Mouse (Mus musculus) gastrocnemius, adult 2 months (tissue): ENCODE results near the gene Nop53. TPM values are rescaled to one million over a fixed set of nuclear protein-coding genes. Genes with fewer than 3 reads are reported as not detected.

Source experiments
- DNase-seq: peaks from one replicate; pipeline ENCODE4 v3.0.0; 2022
- H3K27ac ChIP-seq: fragments of 200-600 bp; 2 replicates; pipeline ENCODE4 v1.8.1; 2022; ENCODE audit warnings: mild to moderate bottlenecking
- H3K4me3 ChIP-seq: fragments of 200-600 bp; 2 replicates; pipeline ENCODE4 v1.8.1; 2022; ENCODE audit warnings: mild to moderate bottlenecking, moderate library complexity
- CTCF ChIP-seq: fragments of 200-600 bp; IDR thresholded peaks from 2 replicates; pipeline ENCODE4 v1.8.1; 2022; ENCODE audit warnings: antibody characterized with exemption, mild to moderate bottlenecking, moderate library complexity
- intact Hi-C: fragments of 180-260 bp; cut with DNase I; formaldehyde crosslinking; loops from one replicate; pipeline ENCODE4 v1.15.1; 2025
- long read RNA-seq, 2 experiments: library from polyadenylated mRNA; stranded (forward); transcript quantifications; one replicate each; pipeline ENCODE4 v2.0.0; 2021
- total RNA-seq, 2 experiments: library from RNA; stranded (reverse); gene quantifications; 2 replicates each; pipeline ENCODE4 v1.2.3; 2021

Gene Nop53
- total RNA-seq: 10 to 100 TPM; 85.7 to 97.4 TPM
- long read RNA-seq, experiment 1, transcript Nop53-201 (13 exons, 3,176 nt): major isoform, 67 of 76 reads
- long read RNA-seq, experiment 1, partial matches to known transcripts: 4 of 76 reads
- long read RNA-seq, experiment 1, other reads (novel, unspliced or antisense): 5 of 76 reads
- long read RNA-seq, experiment 2, transcript Nop53-201 (13 exons, 3,176 nt): major isoform, 76 of 79 reads
- long read RNA-seq, experiment 2, partial matches to known transcripts: 2 of 79 reads
- long read RNA-seq, experiment 2, other reads (novel, unspliced or antisense): 1 of 79 reads

- H3K4me3 ChIP-seq: peak within 1 kb of the TSS; percentile 90
- intact Hi-C loops: no loop called here
- DNase-seq: peak; percentile 95
- TF ChIP-seq CTCF: no peak
- H3K27ac ChIP-seq: peak within 1 kb of the TSS; percentile 100
Measured at GRCm38 (mm10) chr7:15945721-15946536, at the start of gene Nop53. Gene Nop53, minus strand, starts transcription at chr7:15946074.

GRCm38 (mm10) chr7:15993789-15994188 lies 47.9 kb upstream of the Nop53 start:
- TF ChIP-seq CTCF: no peak
- intact Hi-C loops: no loop called here
- DNase-seq: no peak

GRCm38 (mm10) chr7:15993152-15993551 lies 47.3 kb upstream of the Nop53 start:
- intact Hi-C loops: no loop called here
- TF ChIP-seq CTCF: no peak
- DNase-seq: no peak
- Histone ChIP-seq H3K4me3 (no peak overlapping the region), H3K27ac (no peak overlapping the region)

More at GRCm38 (mm10) chr7:15993789-15994188, 47.9 kb upstream of the Nop53 start:
- Histone ChIP-seq H3K4me3 (no peak overlapping the region), H3K27ac (no peak overlapping the region)

GRCm38 (mm10) chr7:15991764-15992163 lies 45.9 kb upstream of the Nop53 start:
- intact Hi-C loops: no loop called here

GRCm38 (mm10) chr7:15987661-15988356 lies 41.9 kb upstream of the Nop53 start:
- intact Hi-C loops: no loop called here
- DNase-seq: no peak
- TF ChIP-seq CTCF: no peak; the same call in 1 of the 2 replicates

More at GRCm38 (mm10) chr7:15991764-15992163, 45.9 kb upstream of the Nop53 start:
- DNase-seq: no peak
- Histone ChIP-seq H3K4me3 (no peak overlapping the region), H3K27ac (no peak overlapping the region)
- no peak for TF ChIP-seq CTCF

GRCm38 (mm10) chr7:15982729-15983407 lies 37.0 kb upstream of the Nop53 start:
- Histone ChIP-seq H3K4me3 (no peak overlapping the region), H3K27ac (peak overlapping the region; percentile 24; the same call in 1 of the 2 replicates)
- no peak for DNase-seq
- intact Hi-C loops: loop anchor here (1.0 to 5.0 kb wide), 2 partner anchors 34 to 69 kb away; no protein-coding TSS in a partner anchor
- peak; percentile 88 for TF ChIP-seq CTCF

More at GRCm38 (mm10) chr7:15987661-15988356, 41.9 kb upstream of the Nop53 start:
- H3K27ac ChIP-seq: no peak overlapping the region
- no peak overlapping the region for H3K4me3 ChIP-seq

GRCm38 (mm10) chr7:15981538-15981937 lies 35.7 kb upstream of the Nop53 start:
- DNase-seq: no peak
- no peak overlapping the region for H3K4me3 ChIP-seq
- intact Hi-C loops: loop anchor here (5.0 kb wide), 1 partner anchor 36 kb away; no protein-coding TSS in a partner anchor
- no peak for TF ChIP-seq CTCF
- peak overlapping the region; percentile 35; the same call in 1 of the 2 replicates for H3K27ac ChIP-seq

GRCm38 (mm10) chr7:15980246-15980645 lies 34.4 kb upstream of the Nop53 start:
- DNase-seq: no peak
- peak overlapping the region; percentile 40; the same call in 1 of the 2 replicates for H3K27ac ChIP-seq
- TF ChIP-seq CTCF: no peak

GRCm38 (mm10) chr7:15975904-15976303 lies 30.0 kb upstream of the Nop53 start:
- Histone ChIP-seq H3K27ac (no peak overlapping the region), H3K4me3 (no peak overlapping the region)
- TF ChIP-seq CTCF: peak; percentile 99
- DNase-seq: peak; percentile 79
- intact Hi-C loops: loop anchor here (2.0 kb wide), 1 partner anchor 177 kb away; no protein-coding TSS in a partner anchor

More at GRCm38 (mm10) chr7:15980246-15980645, 34.4 kb upstream of the Nop53 start:
- H3K4me3 ChIP-seq: no peak overlapping the region
- intact Hi-C loops: loop anchor here (5.0 kb wide), 1 partner anchor 37 kb away; no protein-coding TSS in a partner anchor

GRCm38 (mm10) chr7:15975451-15975850 lies 29.6 kb upstream of the Nop53 start:
- intact Hi-C loops: no loop called here
- peak; percentile 51 for DNase-seq
- TF ChIP-seq CTCF: no peak
- Histone ChIP-seq H3K4me3 (no peak overlapping the region), H3K27ac (no peak overlapping the region)

- intact Hi-C loops: no loop called here
- peak; percentile 75 for DNase-seq
- no peak overlapping the region for H3K27ac ChIP-seq
- peak; percentile 92 for TF ChIP-seq CTCF
- no peak overlapping the region for H3K4me3 ChIP-seq
Measured at GRCm38 (mm10) chr7:15974712-15975111, 28.8 kb upstream of the Nop53 start.

GRCm38 (mm10) chr7:15972247-15972646 lies 26.4 kb upstream of the Nop53 start:
- no peak overlapping the region for H3K27ac ChIP-seq
- intact Hi-C loops: no loop called here
- no peak for DNase-seq
- H3K4me3 ChIP-seq: no peak overlapping the region
- no peak for TF ChIP-seq CTCF
